Mouse (Mus musculus) E14TG2a.4 (cell line): Measurements from ENCODE around the gene Nuak2.
A peak's percentile ranks its signal among the peaks of the same experiment; 100 is the strongest.
"Not testable (repeated sequence)": the region's sequence is repeated elsewhere in the genome, so short reads cannot be mapped to it uniquely, and the experiment has no call there.

ENCODE experiments used
- H3K27me3 ChIP-seq: 2 replicates; pipeline ENCODE4 v1.6.1; 2014; ENCODE audit warnings: low read length, control low read depth; ENCODE audit not compliant: insufficient read depth
- H3K36me3 ChIP-seq: 2 replicates; pipeline ENCODE4 v1.6.1; 2014; ENCODE audit warnings: low read length, control low read depth; ENCODE audit not compliant: insufficient read depth
- H3K4me1 ChIP-seq: replicated peaks from 2 replicates; pipeline ENCODE4 v1.6.1; 2014; ENCODE audit warnings: low read depth, low read length, control low read depth
- H3K4me3 ChIP-seq: replicated peaks from 2 replicates; pipeline ENCODE4 v1.5.1; 2014; ENCODE audit warnings: mild to moderate bottlenecking, low read length
- H3K9me3 ChIP-seq: 2 replicates; pipeline ENCODE4 v1.6.1; 2014; ENCODE audit warnings: low read length, control low read depth
- CTCF ChIP-seq: conservative IDR thresholded peaks from 2 replicates; pipeline ENCODE4 v1.5.1; 2014; ENCODE audit warnings: low read length
- NANOG ChIP-seq: IDR thresholded peaks from 2 replicates; pipeline ENCODE4 v1.6.1; 2014; ENCODE audit warnings: borderline replicate concordance, low read length, mixed read lengths
- POU5F1 ChIP-seq: IDR thresholded peaks from 2 replicates; pipeline ENCODE4 v1.6.1; 2014; ENCODE audit warnings: low read length, borderline replicate concordance

Nuak2 gene

DNA sequence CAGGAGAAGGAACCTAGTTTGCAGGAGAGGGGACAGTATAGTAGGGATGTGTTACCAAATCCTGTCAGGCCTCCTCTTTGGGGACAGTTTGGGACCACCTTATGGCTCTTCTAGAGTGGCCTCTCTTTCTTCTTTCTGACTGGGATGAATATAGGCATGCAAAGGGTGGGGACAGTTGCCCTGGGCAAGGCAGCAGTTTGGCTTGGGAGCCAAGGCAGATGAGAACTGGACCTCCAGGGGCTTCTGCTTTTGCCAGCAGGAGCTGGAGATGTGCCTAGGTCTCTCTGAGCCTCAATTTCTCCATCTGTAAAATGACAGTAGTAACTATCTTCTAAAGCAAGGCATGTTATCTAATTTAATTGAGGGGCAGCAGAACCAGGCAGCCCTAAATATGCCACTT, 31.0 kb downstream of the Nuak2 start:
- H3K27me3 ChIP-seq: no peaks in the 10 kb centered on the region

GRCm38 (mm10) chr1:132348401-132348800, 32.5 kb downstream of the Nuak2 start:
- TF ChIP-seq CTCF (no peak), POU5F1 (no peak), NANOG (no peak)
- H3K9me3 ChIP-seq: peaks cover 7% of the 10 kb centered on the region

More for the DNA sequence above, 31.0 kb downstream of the Nuak2 start:
- no peaks in the 10 kb centered on the region for H3K36me3 ChIP-seq
- peaks cover 34% of the 10 kb centered on the region for H3K4me1 ChIP-seq
- H3K9me3 ChIP-seq: peaks cover 7% of the 10 kb centered on the region
- TF ChIP-seq NANOG: no peak
- no peak for TF ChIP-seq CTCF
- no peak for TF ChIP-seq POU5F1
- H3K4me3 ChIP-seq: no peak overlapping the region

GRCm38 (mm10) chr1:132349049-132349448, 33.1 kb downstream of the Nuak2 start:
- not testable (repeated sequence) for H3K9me3 ChIP-seq, H3K27me3 ChIP-seq, H3K4me3 ChIP-seq, H3K36me3 ChIP-seq
- H3K4me1 ChIP-seq: peaks cover 28% of the 10 kb centered on the region

More at GRCm38 (mm10) chr1:132348401-132348800, 32.5 kb downstream of the Nuak2 start:
- Histone ChIP-seq H3K4me1 (peaks cover 25% of the 10 kb centered on the region), H3K27me3 (no peaks in the 10 kb centered on the region), H3K36me3 (no peaks in the 10 kb centered on the region), H3K4me3 (no peak overlapping the region)

DNA sequence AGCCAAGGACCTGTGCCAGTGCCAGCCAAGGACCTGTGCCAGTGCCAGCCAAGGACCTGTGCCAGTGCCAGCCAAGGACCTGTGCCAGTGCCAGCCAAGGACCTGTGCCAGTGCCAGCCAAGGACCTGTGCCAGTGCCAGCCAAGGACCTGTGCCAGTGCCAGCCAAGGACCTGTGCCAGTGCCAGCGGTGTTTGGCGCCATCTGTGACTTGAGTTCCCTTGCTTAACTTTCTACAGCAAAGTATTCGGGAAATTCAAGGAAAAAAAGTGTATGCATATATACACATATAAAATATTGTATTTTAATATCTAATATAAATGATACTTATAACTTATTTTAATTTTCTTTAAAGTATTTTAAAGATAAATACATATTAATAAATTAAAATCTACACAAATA, 33.7 kb downstream of the Nuak2 start:
- peaks cover 33% of the 10 kb centered on the region for H3K4me1 ChIP-seq
- not testable (repeated sequence) for H3K27me3 ChIP-seq, H3K36me3 ChIP-seq, H3K9me3 ChIP-seq, H3K4me3 ChIP-seq

DNA sequence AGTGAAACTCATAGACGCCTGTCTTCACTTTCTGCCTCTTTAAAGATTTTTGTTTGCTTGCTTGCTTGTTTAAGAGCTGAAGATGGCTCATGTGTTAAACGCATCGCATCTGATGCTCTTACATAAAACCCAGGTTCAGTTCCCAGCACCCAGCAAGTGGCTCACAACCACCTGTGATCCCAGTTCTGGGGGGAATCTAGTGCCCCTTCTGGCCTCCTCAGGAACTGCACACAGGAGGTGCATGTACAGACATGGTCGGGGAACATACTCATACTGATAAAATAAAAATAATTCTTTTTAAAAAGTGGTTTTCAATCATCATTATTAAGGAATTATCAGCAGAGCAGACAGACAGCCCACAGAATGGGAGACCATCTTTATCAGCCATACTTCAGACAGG, 35.1 kb downstream of the Nuak2 start:
- peaks cover 7% of the 10 kb centered on the region for H3K9me3 ChIP-seq
- TF ChIP-seq NANOG (no peak), POU5F1 (no peak), CTCF (peak; percentile 80)
- peaks cover 39% of the 10 kb centered on the region for H3K4me1 ChIP-seq
- no peaks in the 10 kb centered on the region for H3K36me3 ChIP-seq
- 0 out of 2 replicates have a peak, but pooled peaks cover 6% of the 10 kb centered on the region for H3K27me3 ChIP-seq
- H3K4me3 ChIP-seq: no peak overlapping the region

DNA sequence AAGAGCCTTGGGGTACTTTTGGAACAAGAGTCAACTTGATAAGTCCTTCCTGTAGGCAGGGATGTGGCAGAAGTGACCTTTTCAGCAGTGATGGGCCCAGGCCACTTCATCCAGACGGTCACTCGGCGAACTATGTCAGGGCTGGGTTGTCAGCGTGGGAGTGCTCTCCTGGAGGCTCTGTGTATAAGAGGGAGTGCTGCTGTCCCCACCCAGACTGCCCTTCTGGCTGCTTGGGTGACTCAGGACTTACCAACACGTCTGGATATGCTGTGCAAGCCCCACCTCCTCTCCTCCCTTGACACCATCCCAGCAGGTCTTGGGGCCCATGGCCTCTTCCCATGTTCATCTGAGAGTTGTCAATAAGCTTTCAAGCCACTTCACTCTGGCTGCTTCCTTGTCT, 37.5 kb downstream of the Nuak2 start:
- TF ChIP-seq POU5F1 (no peak), CTCF (no peak), NANOG (no peak)

GRCm38 (mm10) chr1:132354234-132354633, 38.3 kb downstream of the Nuak2 start:
- Histone ChIP-seq H3K36me3 (peaks cover 14% of the 10 kb centered on the region), H3K4me1 (peaks cover 39% of the 10 kb centered on the region), H3K27me3 (peaks cover 19% of the 10 kb centered on the region), H3K9me3 (peaks cover 7% of the 10 kb centered on the region), H3K4me3 (no peak overlapping the region)
- TF ChIP-seq NANOG: no peak
- TF ChIP-seq POU5F1: no peak
- TF ChIP-seq CTCF: no peak

More for the DNA sequence above, 37.5 kb downstream of the Nuak2 start:
- Histone ChIP-seq H3K4me1 (peaks cover 39% of the 10 kb centered on the region), H3K4me3 (no peak overlapping the region), H3K27me3 (peaks cover 11% of the 10 kb centered on the region; the same call in 1 of the 2 replicates), H3K36me3 (peaks cover 6% of the 10 kb centered on the region; the same call in 1 of the 2 replicates), H3K9me3 (peaks cover 7% of the 10 kb centered on the region)

DNA sequence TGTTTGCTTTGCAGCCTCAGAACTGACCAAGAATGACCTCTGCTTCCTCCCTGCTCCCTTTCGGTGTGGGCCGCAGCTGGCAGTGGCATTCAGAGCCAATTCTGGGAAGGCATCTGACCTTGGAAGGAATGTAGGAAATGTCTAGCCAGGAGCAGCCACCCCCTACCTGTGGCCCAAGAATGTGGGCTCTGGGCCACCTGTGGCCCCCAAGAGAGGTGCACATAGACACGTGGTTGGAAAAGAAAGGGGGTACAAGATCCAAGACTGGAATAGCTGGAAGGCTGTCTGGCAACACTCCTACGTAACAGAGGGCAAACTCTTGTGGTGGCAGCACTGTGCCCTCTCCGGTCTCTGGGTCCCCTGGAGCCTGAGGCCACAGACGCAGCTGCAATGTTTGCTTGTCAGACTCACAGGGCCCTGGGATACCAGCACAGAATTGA, 39.3 kb downstream of the Nuak2 start:
- peaks cover 28% of the 10 kb centered on the region for H3K27me3 ChIP-seq
- H3K36me3 ChIP-seq: peaks cover 20% of the 10 kb centered on the region
- no peak overlapping the region for H3K4me3 ChIP-seq
- peaks cover 41% of the 10 kb centered on the region for H3K4me1 ChIP-seq
- H3K9me3 ChIP-seq: peaks cover 7% of the 10 kb centered on the region
- TF ChIP-seq POU5F1 (no peak), CTCF (no peak), NANOG (no peak)

DNA sequence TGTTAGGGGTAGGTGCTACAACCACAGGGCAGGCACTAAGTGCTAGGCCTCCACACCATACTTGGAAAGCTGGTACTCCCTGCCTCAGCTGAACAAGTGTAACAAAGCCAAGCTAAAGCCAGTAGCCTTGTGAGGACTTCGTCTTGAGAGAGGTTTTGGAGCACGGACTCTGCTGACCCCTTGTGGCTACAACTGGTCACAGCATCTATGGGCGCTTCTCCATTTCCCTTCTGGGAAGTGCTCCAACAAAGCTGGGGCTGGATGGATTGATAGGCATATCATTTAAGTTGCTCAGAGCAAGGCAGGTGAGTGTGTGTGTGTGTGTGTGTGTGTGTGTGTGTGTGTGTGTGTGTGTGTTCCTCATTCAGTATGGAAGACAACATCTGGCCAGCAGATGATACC, 39.9 kb downstream of the Nuak2 start:
- Histone ChIP-seq H3K36me3 (peaks cover 23% of the 10 kb centered on the region), H3K4me3 (no peak overlapping the region), H3K9me3 (peaks cover 2% of the 10 kb centered on the region), H3K27me3 (peaks cover 35% of the 10 kb centered on the region), H3K4me1 (peaks cover 48% of the 10 kb centered on the region)
- TF ChIP-seq CTCF (peak; percentile 97), NANOG (no peak), POU5F1 (no peak)
